Mouse (Mus musculus) neural tube, embryonic 14.5 days (tissue): ENCODE measurements around the gene Ehd4. TPM values are rescaled to one million over a fixed set of nuclear protein-coding genes. Genes with fewer than 3 reads are reported as not detected.

Experiments used
- ATAC-seq: fragments of 200-750 bp; cut with Nextera tagmentation; 2 replicates; pipeline ENCODE4 v1.8.0; 2017; ENCODE audit warnings: low read depth, mild to moderate bottlenecking, moderate TSS enrichment, moderate library complexity
- H3K27ac ChIP-seq: fragments of 300-500 bp; sonication (generic); 2 replicates; pipeline ENCODE4 v1.5.1; 2014; ENCODE audit warnings: low read depth, mild to moderate bottlenecking, control low read depth, low read length, moderate library complexity, mixed read lengths
- H3K27me3 ChIP-seq: fragments of 300-500 bp; sonication (generic); 2 replicates; pipeline ENCODE4 v1.6.1; 2014; ENCODE audit warnings: low read length; ENCODE audit not compliant: control insufficient read depth, insufficient read depth
- H3K36me3 ChIP-seq: fragments of 300-500 bp; sonication (generic); 2 replicates; pipeline ENCODE4 v1.6.1; 2014; ENCODE audit warnings: low read length, mixed read lengths; ENCODE audit not compliant: control insufficient read depth, insufficient read depth
- H3K4me1 ChIP-seq: fragments of 300-500 bp; sonication (generic); 2 replicates; pipeline ENCODE4 v1.6.1; 2014; ENCODE audit warnings: low read length; ENCODE audit not compliant: control insufficient read depth, insufficient read depth
- H3K4me2 ChIP-seq: fragments of 300-500 bp; sonication (generic); 2 replicates; pipeline ENCODE4 v1.6.1; 2014; ENCODE audit warnings: mild to moderate bottlenecking, low read depth, low read length, control low read depth
- H3K4me3 ChIP-seq: fragments of 300-500 bp; sonication (generic); 2 replicates; pipeline ENCODE4 v1.5.1; 2014; ENCODE audit warnings: low read depth, low read length, control low read depth, mixed read lengths
- H3K9ac ChIP-seq: fragments of 300-500 bp; sonication (generic); replicated peaks from 2 replicates; pipeline ENCODE4 v1.6.1; 2014; ENCODE audit warnings: low read depth, mild to moderate bottlenecking, control low read depth, low read length, mixed read lengths
- H3K9me3 ChIP-seq: fragments of 300-500 bp; sonication (generic); 2 replicates; pipeline ENCODE4 v1.6.1; 2016; ENCODE audit warnings: low read length; ENCODE audit not compliant: control insufficient read depth
- WGBS: fragments of 180-500 bp; shearing (Covaris S2); extraction: QIAGEN DNeasy Blood & Tissue Kit; methylation state at CpG from one replicate; pipeline ENCODE4 v1.1.7; 2014; 5-methylcytosine and 5-hydroxymethylcytosine counted together
- polyA plus RNA-seq: library from polyadenylated mRNA; unstranded; fragments of >200 nt; fragmentation: Nextera tagmentation; extraction: Ambion mirVana; gene quantifications from 2 replicates; pipeline ENCODE4 v1.2.1, GENCODE M21; 2014

The Ehd4 gene
- polyA plus RNA-seq, 1 experiment from 2014 or later = 8.2 TPM

DNA sequence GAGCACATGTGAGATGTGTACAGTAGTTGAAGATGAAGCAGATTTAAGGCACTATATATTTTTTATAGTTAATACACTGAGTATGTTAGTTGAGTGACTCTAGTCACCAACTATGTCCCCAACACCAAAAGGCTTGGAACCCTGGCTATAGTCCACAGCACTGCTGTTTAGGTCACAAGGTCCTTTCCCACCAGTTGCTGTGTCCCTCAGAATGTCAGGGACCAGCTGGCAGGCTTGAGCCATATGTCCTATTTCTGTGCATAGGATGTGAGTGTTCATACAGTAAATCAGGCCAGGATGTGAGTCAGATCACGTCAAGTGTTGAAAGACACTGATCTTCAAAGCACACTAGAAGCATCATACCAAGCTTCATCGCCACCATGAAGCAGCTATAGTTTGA is 29.5 kb downstream of the Ehd4 start:
- Histone ChIP-seq H3K4me1 (no peaks in the 10 kb centered on the region), H3K9ac (no peak overlapping the region), H3K27me3 (no peaks in the 10 kb centered on the region), H3K9me3 (no peaks in the 10 kb centered on the region), H3K4me2 (no peak overlapping the region), H3K27ac (no peak overlapping the region), H3K4me3 (no peak overlapping the region), H3K36me3 (no peaks in the 10 kb centered on the region)
- WGBS = 81% methylated on average over 2 of the region's 2 CpGs
- ATAC-seq = no peak

DNA sequence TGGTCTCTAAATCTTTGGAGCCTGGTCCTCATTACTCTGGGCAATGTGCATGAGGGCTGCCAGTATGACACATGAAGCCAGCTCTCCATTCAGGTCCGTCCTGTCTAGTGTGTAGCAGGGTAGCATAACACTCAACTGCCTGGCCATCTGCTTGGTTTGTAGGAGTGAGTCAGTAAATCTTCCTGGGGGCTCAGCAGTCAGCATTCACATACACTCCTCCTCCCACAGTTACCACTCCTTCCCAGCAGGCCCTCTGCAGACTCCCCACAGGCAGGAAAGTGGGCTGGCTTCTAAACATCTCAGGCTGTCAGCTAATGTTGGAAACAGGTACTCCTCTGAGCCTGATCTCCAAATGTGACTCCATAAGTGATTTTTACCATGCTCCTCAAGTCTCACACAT is 30.3 kb downstream of the Ehd4 start:
- H3K9ac ChIP-seq = no peak overlapping the region
- 11% methylated on average over 1 of the region's 1 CpGs for WGBS
- no peaks in the 10 kb centered on the region for H3K36me3 ChIP-seq
- ATAC-seq = no peak
- no peaks in the 10 kb centered on the region for H3K4me1 ChIP-seq
- H3K4me3 ChIP-seq = no peak overlapping the region
- H3K27ac ChIP-seq = no peak overlapping the region
- H3K9me3 ChIP-seq = no peaks in the 10 kb centered on the region
- H3K4me2 ChIP-seq = no peak overlapping the region
- no peaks in the 10 kb centered on the region for H3K27me3 ChIP-seq

DNA sequence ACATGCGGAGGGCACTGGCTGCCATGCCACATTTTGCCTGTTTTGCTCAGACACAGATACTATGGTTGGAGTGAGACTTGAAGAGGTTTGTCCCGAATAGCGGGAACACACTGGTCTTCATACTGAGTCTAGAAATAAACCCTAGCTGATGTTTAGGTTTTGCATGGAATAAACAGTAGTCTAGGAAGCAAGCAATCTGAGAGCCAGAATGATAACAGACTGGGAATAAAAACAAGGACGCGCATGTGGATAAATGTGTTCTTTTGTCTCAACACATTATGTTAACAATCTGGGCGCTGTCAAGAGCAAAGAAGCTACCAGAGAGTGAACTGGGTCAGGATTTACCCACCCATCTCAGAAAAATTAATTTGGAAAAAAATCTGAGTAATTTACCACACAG is 31.4 kb downstream of the Ehd4 start:
- no peak overlapping the region for H3K4me3 ChIP-seq
- no peak overlapping the region for H3K4me2 ChIP-seq
- 93% methylated on average over 6 of the region's 6 CpGs for WGBS

DNA sequence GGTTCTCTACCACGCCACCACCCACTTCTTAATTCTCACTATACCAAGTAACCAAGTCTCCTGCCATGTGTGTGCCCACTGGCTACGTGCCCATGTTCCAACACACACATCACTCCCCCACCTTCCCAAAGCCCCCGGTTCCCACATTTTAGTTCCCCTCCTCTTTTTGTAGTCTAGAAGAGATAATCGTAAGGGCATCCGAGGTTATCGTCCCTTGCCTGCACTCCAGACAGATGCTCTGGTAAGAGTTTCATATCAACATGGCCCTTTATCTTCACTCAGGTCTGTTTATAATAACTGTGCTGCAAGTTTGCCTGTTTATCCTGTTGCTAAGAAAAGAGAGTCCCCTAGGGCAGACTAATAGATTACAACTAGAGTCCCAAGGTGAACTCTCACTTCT is 37.1 kb downstream of the Ehd4 start:
- Histone ChIP-seq H3K27me3 (no peaks in the 10 kb centered on the region), H3K4me1 (no peaks in the 10 kb centered on the region), H3K36me3 (no peaks in the 10 kb centered on the region), H3K9me3 (no peaks in the 10 kb centered on the region), H3K27ac (no peak overlapping the region), H3K4me2 (no peak overlapping the region), H3K9ac (no peak overlapping the region), H3K4me3 (no peak overlapping the region)
- WGBS = 96% methylated on average over 6 of the region's 6 CpGs
- ATAC-seq = no peak

More for the DNA sequence above, 31.4 kb downstream of the Ehd4 start:
- Histone ChIP-seq H3K4me1 (no peaks in the 10 kb centered on the region), H3K27me3 (no peaks in the 10 kb centered on the region), H3K9me3 (no peaks in the 10 kb centered on the region), H3K9ac (no peak overlapping the region), H3K36me3 (no peaks in the 10 kb centered on the region), H3K27ac (no peak overlapping the region)
- ATAC-seq = no peak

DNA sequence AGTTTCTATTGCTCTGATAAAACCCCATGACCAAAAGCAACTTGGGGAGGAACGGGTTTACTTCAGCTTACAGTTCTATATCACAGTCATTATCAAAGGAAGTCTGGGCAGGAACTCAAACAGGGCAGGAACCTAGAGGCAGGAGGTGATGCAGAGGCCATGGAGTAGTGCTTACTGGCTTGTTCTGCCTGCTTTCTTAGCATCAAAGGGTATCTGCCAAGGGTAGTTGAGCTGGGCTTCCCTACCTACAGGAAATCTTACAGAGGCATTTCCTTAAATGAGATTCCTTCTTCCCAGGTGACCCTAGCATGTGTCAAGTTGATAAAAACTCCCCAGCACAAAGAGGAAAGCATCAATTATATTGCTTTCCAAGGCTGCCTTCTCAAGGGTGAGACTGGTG is 38.0 kb downstream of the Ehd4 start:
- no peak overlapping the region for H3K27ac ChIP-seq
- ATAC-seq = no peak
- H3K4me2 ChIP-seq = no peak overlapping the region
- no peak overlapping the region for H3K4me3 ChIP-seq
- H3K27me3 ChIP-seq = no peaks in the 10 kb centered on the region
- H3K9me3 ChIP-seq = no peaks in the 10 kb centered on the region
- no peaks in the 10 kb centered on the region for H3K4me1 ChIP-seq
- 83% methylated on average over 1 of the region's 1 CpGs for WGBS
- no peaks in the 10 kb centered on the region for H3K36me3 ChIP-seq
- H3K9ac ChIP-seq = no peak overlapping the region

DNA sequence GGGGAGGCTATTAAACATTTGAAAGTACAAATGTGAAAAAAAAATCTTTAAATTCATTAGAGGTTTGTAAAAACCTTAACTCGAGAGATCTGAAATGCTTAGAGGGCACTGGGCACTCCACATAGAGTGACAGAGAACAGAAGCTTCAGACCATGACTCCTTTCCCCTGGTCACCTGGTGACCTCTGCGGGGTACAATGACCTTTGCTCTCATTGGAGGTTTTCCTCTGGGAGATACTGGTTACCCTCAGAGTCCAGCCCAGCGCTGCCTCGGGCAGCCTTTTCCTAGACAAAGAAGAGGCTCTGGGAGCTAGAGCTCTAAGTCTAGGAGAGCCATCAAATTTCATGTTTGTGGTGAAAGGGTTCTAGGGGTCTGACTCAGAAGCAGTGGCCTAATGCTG is 39.4 kb downstream of the Ehd4 start:
- no peaks in the 10 kb centered on the region for H3K27me3 ChIP-seq
- H3K4me1 ChIP-seq = no peaks in the 10 kb centered on the region
- ATAC-seq = no peak
- 71% methylated on average over 4 of the region's 4 CpGs for WGBS
- H3K4me3 ChIP-seq = no peak overlapping the region
- H3K27ac ChIP-seq = no peak overlapping the region
- H3K36me3 ChIP-seq = no peaks in the 10 kb centered on the region
- H3K4me2 ChIP-seq = no peak overlapping the region
- no peak overlapping the region for H3K9ac ChIP-seq
- no peaks in the 10 kb centered on the region for H3K9me3 ChIP-seq

DNA sequence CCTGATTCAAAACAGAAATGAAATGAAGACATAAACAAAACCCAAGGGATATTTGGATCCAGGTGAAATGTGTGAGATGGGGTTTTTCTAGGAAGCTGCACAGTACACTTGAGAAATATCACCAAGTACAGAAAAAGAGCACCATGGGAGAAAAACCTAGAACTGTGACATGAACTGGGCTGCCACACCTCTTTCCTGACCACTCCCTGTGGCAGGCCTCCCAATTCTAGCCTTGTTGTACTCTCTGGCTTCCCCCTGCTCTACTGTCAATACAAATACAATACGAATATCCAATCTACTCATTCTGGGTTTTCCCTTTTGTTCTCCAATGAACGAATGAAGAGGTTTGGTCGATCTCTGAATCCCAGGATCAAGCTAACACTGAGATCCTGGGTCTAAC is 40.4 kb downstream of the Ehd4 start:
- Histone ChIP-seq H3K27ac (no peak overlapping the region), H3K36me3 (no peaks in the 10 kb centered on the region), H3K9ac (no peak overlapping the region), H3K4me3 (no peak overlapping the region), H3K9me3 (no peaks in the 10 kb centered on the region), H3K27me3 (no peaks in the 10 kb centered on the region), H3K4me2 (no peak overlapping the region), H3K4me1 (no peaks in the 10 kb centered on the region)
- WGBS = 94% methylated on average over 3 of the region's 3 CpGs
- no peak for ATAC-seq

DNA sequence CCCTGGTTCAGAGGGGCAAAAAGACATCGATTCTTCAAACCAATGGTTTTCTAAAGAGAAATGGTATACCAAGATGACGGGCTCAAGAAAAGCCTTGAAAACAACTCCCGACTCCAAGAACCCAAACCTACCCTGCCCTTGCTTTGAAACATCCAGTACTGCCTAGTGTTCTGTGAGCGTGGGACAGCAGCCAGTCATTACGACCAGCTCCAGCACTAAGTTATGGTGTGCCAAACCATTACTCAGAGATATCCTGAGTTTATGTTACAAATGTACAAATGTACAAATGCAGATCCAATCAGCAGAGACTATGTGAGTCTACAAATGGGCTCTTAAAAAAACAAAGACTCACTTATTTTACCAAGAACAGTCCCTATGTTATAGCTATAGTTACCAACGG is 40.9 kb downstream of the Ehd4 start:
- WGBS = 85% methylated on average over 6 of the region's 6 CpGs
- H3K4me3 ChIP-seq = no peak overlapping the region
- no peak overlapping the region for H3K27ac ChIP-seq
- H3K4me1 ChIP-seq = no peaks in the 10 kb centered on the region
- H3K4me2 ChIP-seq = no peak overlapping the region
- ATAC-seq = no peak
- no peaks in the 10 kb centered on the region for H3K9me3 ChIP-seq
- H3K36me3 ChIP-seq = no peaks in the 10 kb centered on the region
- H3K27me3 ChIP-seq = no peaks in the 10 kb centered on the region
- H3K9ac ChIP-seq = no peak overlapping the region

DNA sequence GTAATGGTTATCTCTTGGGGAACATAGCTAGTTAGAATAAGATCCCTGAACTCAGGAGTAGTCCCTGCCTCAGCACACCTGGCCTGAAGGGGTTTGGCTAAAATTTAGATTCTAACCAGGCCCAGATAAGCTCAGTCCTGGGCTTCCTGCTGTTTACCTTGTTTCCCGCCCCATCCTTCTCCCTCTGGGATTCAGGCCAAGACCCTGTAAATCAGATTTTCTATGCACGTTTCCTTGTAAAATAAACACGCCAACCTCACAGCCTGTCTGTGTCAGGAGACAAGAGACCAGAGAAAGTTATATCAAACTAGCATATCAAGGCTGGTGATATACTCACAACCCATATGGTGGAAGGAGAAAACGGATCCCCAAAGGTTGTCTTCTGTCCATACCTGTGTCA is 42.8 kb downstream of the Ehd4 start:
- no peaks in the 10 kb centered on the region for H3K4me1 ChIP-seq
- H3K36me3 ChIP-seq = no peaks in the 10 kb centered on the region
- no peak overlapping the region for H3K4me2 ChIP-seq
- H3K27ac ChIP-seq = no peak overlapping the region
- 69% methylated on average over 4 of the region's 4 CpGs for WGBS
- H3K4me3 ChIP-seq = no peak overlapping the region
- H3K27me3 ChIP-seq = no peaks in the 10 kb centered on the region
- no peak overlapping the region for H3K9ac ChIP-seq
- no peak for ATAC-seq
- H3K9me3 ChIP-seq = no peaks in the 10 kb centered on the region

DNA sequence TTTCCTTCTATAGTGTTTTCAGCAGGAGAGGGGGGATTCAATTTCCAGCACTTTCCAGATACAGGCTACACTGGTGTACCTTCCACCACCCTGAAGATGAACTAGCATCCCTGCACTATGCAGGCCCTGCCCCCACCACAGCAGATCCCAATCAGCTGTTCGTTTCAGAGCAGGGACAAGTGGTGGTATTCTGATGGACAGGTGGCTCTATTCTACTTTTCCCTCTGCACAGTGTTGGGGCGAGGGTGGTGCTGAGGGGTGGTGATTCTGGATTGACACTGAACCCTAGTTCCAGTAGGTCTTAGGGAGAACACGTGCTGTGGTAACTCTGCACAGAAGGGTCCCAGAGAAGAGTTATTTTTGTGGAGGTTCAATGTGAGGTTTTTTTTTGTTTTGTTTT is 43.2 kb downstream of the Ehd4 start:
- Histone ChIP-seq H3K9ac (no peak overlapping the region), H3K4me3 (no peak overlapping the region), H3K4me2 (no peak overlapping the region), H3K4me1 (no peaks in the 10 kb centered on the region), H3K27me3 (no peaks in the 10 kb centered on the region), H3K27ac (no peak overlapping the region), H3K9me3 (no peaks in the 10 kb centered on the region), H3K36me3 (no peaks in the 10 kb centered on the region)
- no peak for ATAC-seq
- 80% methylated on average over 3 of the region's 3 CpGs for WGBS
